Comparison of ENCODE assay signal across 18 mouse cellular contexts in the genomic region with DNA sequence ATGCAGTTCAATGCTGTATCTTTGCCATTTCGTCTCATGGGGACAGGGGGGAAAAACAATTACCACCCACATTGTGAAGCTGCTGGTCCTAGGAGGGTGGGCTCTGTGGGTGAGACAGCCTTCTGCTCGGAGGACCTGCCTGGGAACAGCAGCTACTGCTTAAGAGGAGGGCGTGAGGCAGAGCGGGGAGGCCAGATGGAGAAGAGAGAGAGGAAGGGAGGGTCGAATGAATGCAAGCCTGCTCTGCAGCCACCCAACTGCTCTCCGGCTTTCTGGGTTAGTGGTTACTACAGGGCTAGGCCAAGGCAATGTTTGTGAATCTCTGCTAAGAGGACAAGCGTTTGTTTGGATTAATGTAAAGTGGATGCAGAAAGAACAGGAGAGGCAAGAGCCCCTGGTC. TPM values are rescaled to one million over a fixed set of nuclear protein-coding genes. Genes with fewer than 3 reads are reported as not detected.
DNase-seq lines count a peak whose midpoint lies in the region; ATAC-seq and TF ChIP-seq lines count a peak whose summit lies in the region.
"Had no signal": no experiment of that assay in that cellular context is flagged by ENCODE, and none has a peak within 500 bp of the region (broad histone marks: within the 10 kb centered on the region; RNA-seq: fewer than 3 reads in every experiment).

No protein-coding gene starts in this region.

- no peak for ATAC-seq in cerebellum, adult (ENCODE audit: insufficient number of reproducible peaks, low FRiP score, low TSS enrichment)
- no peak; the same call in 1 of the 2 replicates for ATAC-seq in intestine, embryonic 14.5 days (replicated peaks; ENCODE audit: low FRiP score, low TSS enrichment, low read depth)
- no peak for ATAC-seq in intestine, postnatal 0 days
- ATAC-seq in midbrain, postnatal 0 days (ENCODE audit: low FRiP score) = no peak
- no peak for ATAC-seq in midbrain, embryonic 11.5 days (ENCODE audit: low FRiP score)
- ATAC-seq in stomach, embryonic 15.5 days (ENCODE audit: insufficient read depth, low FRiP score, low read depth) = peak; percentile 27; the same call in 1 of the 2 replicates

- no peak for TF ChIP-seq CTCF in intestine, postnatal 0 days (IDR thresholded peaks at IDR 0.05; ENCODE audit: low read depth)
- TF ChIP-seq CTCF in midbrain, postnatal 0 days (IDR thresholded peaks at IDR 0.05) = no peak

- 31% methylated on average over 7 of the region's 7 CpGs for WGBS in intestine, embryonic 14.5 days
- WGBS in intestine, postnatal 0 days = 45% methylated on average over 7 of the region's 7 CpGs
- WGBS in midbrain, postnatal 0 days = 56% methylated on average over 7 of the region's 7 CpGs
- 52% methylated on average over 7 of the region's 7 CpGs for WGBS in midbrain, embryonic 11.5 days
- WGBS in stomach, embryonic 15.5 days = 34% methylated on average over 7 of the region's 7 CpGs

- no peaks in the 10 kb centered on the region for H3K36me3 ChIP-seq in intestine, embryonic 14.5 days (ENCODE audit: control insufficient read depth, insufficient read depth, low read length)
- no peaks in the 10 kb centered on the region for H3K36me3 ChIP-seq in intestine, postnatal 0 days (ENCODE audit: control insufficient read depth, insufficient read depth)
- H3K36me3 ChIP-seq in midbrain, postnatal 0 days (ENCODE audit: insufficient read depth, low read length) = no peaks in the 10 kb centered on the region
- no peaks in the 10 kb centered on the region for H3K36me3 ChIP-seq in midbrain, embryonic 11.5 days (ENCODE audit: control insufficient read depth, insufficient read depth, low read length)
- no peaks in the 10 kb centered on the region for H3K36me3 ChIP-seq in stomach, embryonic 15.5 days

- DNase-seq in cerebellum, postnatal 10 days = peak; percentile 55 to 66
- DNase-seq in intestine, embryonic 14.5 days (ENCODE audit: low spot score) = no peak
- peak; percentile 32 for DNase-seq in midbrain, postnatal 0 days (ENCODE audit: low spot score)
- no peak for DNase-seq in midbrain, embryonic 11.5 days (ENCODE audit: low spot score, missing footprints)
- no peak for DNase-seq in right cerebral cortex, postnatal 14 days
- DNase-seq: cerebellum, adult 9-10 months; gastrocnemius, adult 2 months; heart, adult 2 months; kidney, adult 2 months; kidney, postnatal 4 days had no signal

- no peak overlapping the region for H3K4me3 ChIP-seq in intestine, embryonic 14.5 days (ENCODE audit: low read depth, low read length)
- no peak overlapping the region for H3K4me3 ChIP-seq in intestine, postnatal 0 days (ENCODE audit: low read depth, low read length)
- no peak overlapping the region for H3K4me3 ChIP-seq in midbrain, postnatal 0 days (ENCODE audit: low read depth, low read length)
- H3K4me3 ChIP-seq in midbrain, embryonic 11.5 days (ENCODE audit: low read depth, low read length) = no peak overlapping the region
- H3K4me3 ChIP-seq in stomach, embryonic 15.5 days (replicated peaks) = no peak overlapping the region
- H3K4me3 ChIP-seq: gastrocnemius, adult 2 months; heart, adult 2 months had no signal

- H3K9me3 ChIP-seq in intestine, embryonic 14.5 days (ENCODE audit: control insufficient read depth, low read length) = no peaks in the 10 kb centered on the region
- no peaks in the 10 kb centered on the region for H3K9me3 ChIP-seq in intestine, postnatal 0 days (ENCODE audit: control insufficient read depth)
- no peaks in the 10 kb centered on the region for H3K9me3 ChIP-seq in midbrain, postnatal 0 days (ENCODE audit: low read length)
- no peaks in the 10 kb centered on the region for H3K9me3 ChIP-seq in midbrain, embryonic 11.5 days (ENCODE audit: control insufficient read depth, low read length)
- H3K9me3 ChIP-seq in stomach, embryonic 15.5 days = no peaks in the 10 kb centered on the region

- no peaks in the 10 kb centered on the region for H3K27me3 ChIP-seq in intestine, embryonic 14.5 days (replicated peaks; ENCODE audit: control insufficient read depth, insufficient read depth, low read length)
- H3K27me3 ChIP-seq in intestine, postnatal 0 days (replicated peaks; ENCODE audit: control insufficient read depth, insufficient read depth, low read length) = no peaks in the 10 kb centered on the region
- H3K27me3 ChIP-seq in midbrain, postnatal 0 days (ENCODE audit: insufficient read depth, low read length) = no peaks in the 10 kb centered on the region
- H3K27me3 ChIP-seq in midbrain, embryonic 11.5 days (ENCODE audit: control insufficient read depth, insufficient read depth, low read length) = no peaks in the 10 kb centered on the region
- H3K27me3 ChIP-seq in stomach, embryonic 15.5 days (replicated peaks) = no peaks in the 10 kb centered on the region

- H3K4me1 ChIP-seq in intestine, embryonic 14.5 days (replicated peaks; ENCODE audit: control insufficient read depth, insufficient read depth, low read length) = peaks cover 34% of the 10 kb centered on the region
- no peaks in the 10 kb centered on the region for H3K4me1 ChIP-seq in intestine, postnatal 0 days (replicated peaks; ENCODE audit: control insufficient read depth, insufficient read depth, low read length)
- H3K4me1 ChIP-seq in midbrain, postnatal 0 days (ENCODE audit: insufficient read depth, low read length) = no peaks in the 10 kb centered on the region
- H3K4me1 ChIP-seq in midbrain, embryonic 11.5 days (ENCODE audit: control insufficient read depth, insufficient read depth, low read length) = no peaks in the 10 kb centered on the region; the same call in 1 of the 2 replicates
- H3K4me1 ChIP-seq in stomach, embryonic 15.5 days = peaks cover 24% of the 10 kb centered on the region

- H3K4me2 ChIP-seq in intestine, embryonic 14.5 days (ENCODE audit: low read length) = no peak overlapping the region
- H3K4me2 ChIP-seq in intestine, postnatal 0 days (replicated peaks; ENCODE audit: low read depth) = no peak overlapping the region
- H3K4me2 ChIP-seq in midbrain, postnatal 0 days (ENCODE audit: low read depth, low read length, poor library complexity, severe bottlenecking) = no peak overlapping the region
- no peak overlapping the region for H3K4me2 ChIP-seq in midbrain, embryonic 11.5 days
- no peak overlapping the region for H3K4me2 ChIP-seq in stomach, embryonic 15.5 days

- 0 out of 2 replicates have a peak overlapping the region, but pooled peaks have one; percentile 3 for H3K9ac ChIP-seq in intestine, embryonic 14.5 days (ENCODE audit: low read length)
- H3K9ac ChIP-seq in intestine, postnatal 0 days (ENCODE audit: low read depth, low read length) = no peak overlapping the region
- H3K9ac ChIP-seq in midbrain, postnatal 0 days (replicated peaks; ENCODE audit: low read length, poor library complexity, severe bottlenecking) = no peak overlapping the region
- no peak overlapping the region for H3K9ac ChIP-seq in midbrain, embryonic 11.5 days (ENCODE audit: low read length)
- H3K9ac ChIP-seq in stomach, embryonic 15.5 days = no peak overlapping the region
- H3K9ac ChIP-seq: liver, embryonic 14.5 days had no signal

- H3K27ac ChIP-seq in intestine, embryonic 14.5 days (ENCODE audit: low read depth) = peak overlapping the region; percentile 85
- H3K27ac ChIP-seq in intestine, postnatal 0 days (ENCODE audit: low read depth, low read length) = no peak overlapping the region
- no peak overlapping the region for H3K27ac ChIP-seq in midbrain, postnatal 0 days (ENCODE audit: low read depth, low read length)
- H3K27ac ChIP-seq in midbrain, embryonic 11.5 days (ENCODE audit: low read depth, low read length) = no peak overlapping the region
- peak overlapping the region; percentile 75 for H3K27ac ChIP-seq in stomach, embryonic 15.5 days
- H3K27ac ChIP-seq: gastrocnemius, adult 2 months; heart, adult 2 months had no signal

RNA-seq across cellular contexts. Expression of gene Cib4, which starts 26.1 kb away (rescaled TPM):
- polyA plus RNA-seq in intestine, embryonic 14.5 days (2014; fragmentation: Nextera tagmentation; extraction: Ambion mirVana) = not detected in 2 replicates
- polyA plus RNA-seq in intestine, postnatal 0 days (2015; fragmentation: Nextera tagmentation; extraction: Ambion mirVana) = not detected in 2 replicates
- total RNA-seq in midbrain, postnatal 0 days (2014; rRNA removed) = not detected in 2 replicates
- not detected in 2 replicates for polyA plus RNA-seq in midbrain, postnatal 0 days (2015; fragmentation: Nextera tagmentation; extraction: Ambion mirVana)
- not detected in 2 replicates for polyA plus RNA-seq in midbrain, embryonic 11.5 days (2014; fragmentation: Nextera tagmentation; extraction: Ambion mirVana)
- not detected in 2 replicates for polyA plus RNA-seq in stomach, embryonic 15.5 days (2015; fragmentation: Nextera tagmentation; extraction: Ambion mirVana)
- total RNA-seq: CH12.LX; gastrocnemius, adult 2 months; heart, adult 2 months; heart, postnatal 25 days; left cerebral cortex, adult 18-20 months; megakaryocyte, adult 5-6 weeks had no signal
- polyA plus RNA-seq: heart, adult 2 months; kidney, adult 2 months; liver, embryonic 14.5 days had no signal

RNA-seq across cellular contexts. Expression of gene 1700001C02Rik, which starts 53.6 kb away (rescaled TPM):
- not detected in 2 replicates for polyA plus RNA-seq in intestine, embryonic 14.5 days (2014; fragmentation: Nextera tagmentation; extraction: Ambion mirVana)
- polyA plus RNA-seq in intestine, postnatal 0 days (2015; fragmentation: Nextera tagmentation; extraction: Ambion mirVana) = not detected in 2 replicates
- 1.4 and 1.6 TPM in 2 replicates for total RNA-seq in midbrain, postnatal 0 days (2014; rRNA removed)
- 2.9 and 3.4 TPM in 2 replicates for polyA plus RNA-seq in midbrain, postnatal 0 days (2015; fragmentation: Nextera tagmentation; extraction: Ambion mirVana)
- polyA plus RNA-seq in midbrain, embryonic 11.5 days (2014; fragmentation: Nextera tagmentation; extraction: Ambion mirVana) = not detected in 2 replicates
- 0.27 TPM in 1 of 2 replicates, not detected in the other for polyA plus RNA-seq in stomach, embryonic 15.5 days (2015; fragmentation: Nextera tagmentation; extraction: Ambion mirVana)
- total RNA-seq: CH12.LX; gastrocnemius, adult 2 months; heart, adult 2 months; heart, postnatal 25 days; left cerebral cortex, adult 18-20 months; megakaryocyte, adult 5-6 weeks had no signal
- polyA plus RNA-seq: kidney, adult 2 months; liver, embryonic 14.5 days had no signal

RNA-seq across cellular contexts. Expression of gene Otof, which starts 57.8 kb away (rescaled TPM):
- 1.2 and 1.3 TPM in 2 replicates for polyA plus RNA-seq in intestine, embryonic 14.5 days (2014; fragmentation: Nextera tagmentation; extraction: Ambion mirVana)
- polyA plus RNA-seq in intestine, postnatal 0 days (2015; fragmentation: Nextera tagmentation; extraction: Ambion mirVana) = 0.05 and 0.09 TPM in 2 replicates
- 6.1 and 9.9 TPM in 2 replicates for total RNA-seq in midbrain, postnatal 0 days (2014; rRNA removed)
- polyA plus RNA-seq in midbrain, postnatal 0 days (2015; fragmentation: Nextera tagmentation; extraction: Ambion mirVana) = 4.7 and 4.9 TPM in 2 replicates
- polyA plus RNA-seq in midbrain, embryonic 11.5 days (2014; fragmentation: Nextera tagmentation; extraction: Ambion mirVana) = 0.25 and 0.59 TPM in 2 replicates
- polyA plus RNA-seq in stomach, embryonic 15.5 days (2015; fragmentation: Nextera tagmentation; extraction: Ambion mirVana) = 0.37 and 0.40 TPM in 2 replicates
- total RNA-seq: heart, adult 2 months; heart, postnatal 25 days had no signal

Comparison
In these comparisons a context has a peak if more than half of its experiments do, and no peak if none do; other contexts are left out.
1. DNase-seq: peak in cerebellum, postnatal 10 days (2 of 2) and midbrain, postnatal 0 days (single experiment); none in intestine, embryonic 14.5 days (single experiment), midbrain, embryonic 11.5 days (single experiment) and right cerebral cortex, postnatal 14 days (single experiment).
2. H3K27ac ChIP-seq: peak in intestine, embryonic 14.5 days (single experiment) and stomach, embryonic 15.5 days (single experiment); none in intestine, postnatal 0 days (single experiment), midbrain, postnatal 0 days (single experiment) and midbrain, embryonic 11.5 days (single experiment).